In the genomic region with DNA sequence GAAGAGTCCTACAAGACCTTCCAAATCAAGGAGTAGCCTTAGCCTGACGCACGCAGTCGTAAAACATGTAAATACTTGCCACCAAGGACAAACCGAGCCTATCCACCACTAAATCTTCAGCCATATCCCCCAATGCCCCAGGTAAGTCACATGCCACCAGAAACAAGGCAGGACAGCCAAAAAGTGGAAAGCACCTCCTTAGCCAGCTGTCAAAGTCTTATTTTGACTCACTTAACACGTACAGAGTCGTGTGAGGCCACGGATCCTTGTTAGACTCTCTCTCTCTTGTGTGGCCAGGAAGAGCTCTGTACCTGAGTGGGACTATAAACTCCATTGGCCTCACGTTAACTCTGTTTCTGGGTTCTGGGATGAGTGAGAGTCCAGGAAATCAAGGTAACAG, we compare ENCODE assay signal across 52 mouse cellular contexts. TPM values are rescaled to one million over a fixed set of nuclear protein-coding genes. Genes with fewer than 3 reads are reported as not detected.
"Had no signal": no experiment of that assay in that cellular context is flagged by ENCODE, and none has a peak within 500 bp of the region (broad histone marks: within the 10 kb centered on the region; RNA-seq: fewer than 3 reads in every experiment).

No protein-coding gene starts in this region.

- DNase-seq: heart, postnatal 10 days; heart, postnatal 14 days; heart, postnatal 36 days; heart, postnatal 4 days; kidney, adult 11 months; kidney, adult 18-20 months; kidney, adult 2 months; kidney, adult 8-10 months; kidney, adult 9 months; kidney, postnatal 10 days; kidney, postnatal 14 days; kidney, postnatal 25 days; kidney, postnatal 36 days; kidney, postnatal 4 days; layer of hippocampus, adult 9-11 months; layer of hippocampus, postnatal 36 days had no signal

- H3K9me3 ChIP-seq: heart, embryonic 12.5 days; heart, embryonic 13.5 days; heart, embryonic 15.5 days; hindbrain, embryonic 10.5 days; hindbrain, embryonic 12.5 days; hindbrain, embryonic 13.5 days; hindbrain, embryonic 15.5 days; intestine, embryonic 15.5 days; kidney, embryonic 15.5 days had no signal

- H3K27me3 ChIP-seq: intestine, embryonic 15.5 days had no signal

- H3K27ac ChIP-seq: heart, embryonic 13.5 days; heart, embryonic 15.5 days; hindbrain, embryonic 10.5 days; hindbrain, embryonic 12.5 days; hindbrain, embryonic 13.5 days; hindbrain, embryonic 14.5 days; hindbrain, embryonic 15.5 days; hindbrain, postnatal 0 days; intestine, embryonic 15.5 days; kidney, embryonic 15.5 days; kidney, postnatal 0 days; layer of hippocampus, adult 2 months; left cerebral cortex, adult 2 months had no signal

- H3K4me2 ChIP-seq: heart, embryonic 11.5 days; heart, embryonic 12.5 days; heart, embryonic 13.5 days; heart, embryonic 15.5 days; hindbrain, embryonic 12.5 days; hindbrain, embryonic 13.5 days; hindbrain, embryonic 14.5 days; hindbrain, embryonic 15.5 days; intestine, embryonic 15.5 days; kidney, embryonic 15.5 days had no signal

- H3K4me1 ChIP-seq: heart, embryonic 12.5 days; heart, embryonic 13.5 days; heart, embryonic 15.5 days; hindbrain, embryonic 12.5 days; hindbrain, embryonic 15.5 days; intestine, embryonic 15.5 days; kidney, embryonic 15.5 days had no signal

- H3K9ac ChIP-seq: heart, embryonic 12.5 days; heart, embryonic 13.5 days; heart, embryonic 15.5 days; hindbrain, embryonic 12.5 days; hindbrain, embryonic 13.5 days; hindbrain, embryonic 14.5 days; hindbrain, embryonic 15.5 days; intestine, embryonic 15.5 days; kidney, embryonic 15.5 days had no signal

- H3K36me3 ChIP-seq: heart, embryonic 12.5 days; heart, embryonic 13.5 days; heart, embryonic 15.5 days; hindbrain, embryonic 10.5 days; hindbrain, embryonic 12.5 days; hindbrain, embryonic 13.5 days; hindbrain, embryonic 15.5 days; intestine, embryonic 15.5 days; kidney, embryonic 15.5 days had no signal

- H3K4me3 ChIP-seq: heart, embryonic 12.5 days; heart, embryonic 13.5 days; heart, embryonic 15.5 days; hindbrain, embryonic 10.5 days; hindbrain, embryonic 12.5 days; hindbrain, embryonic 13.5 days; hindbrain, embryonic 15.5 days; intestine, embryonic 15.5 days; kidney, embryonic 15.5 days; layer of hippocampus, adult 2 months; left cerebral cortex, adult 2 months had no signal

RNA-seq across cellular contexts. Expression of a gene that starts 20.0 kb away (rescaled TPM):
- total RNA-seq: heart, postnatal 10 days; heart, postnatal 25 days; heart, postnatal 36 days; heart, postnatal 4 days; hematopoietic stem cell, adult 5-6 weeks had no signal
- polyA plus RNA-seq: heart, embryonic 15.5 days; heart, postnatal 0 days; inflammation-experienced regulatory T-cells, adult 6 months; intestine, embryonic 14.5 days; intestine, embryonic 16.5 days; kidney, adult 2 months; kidney, embryonic 14.5 days; kidney, embryonic 16.5 days; kidney, postnatal 0 days had no signal

RNA-seq across cellular contexts. Expression of a gene that starts 49.9 kb away (rescaled TPM):
- total RNA-seq: heart, postnatal 10 days; heart, postnatal 14 days; heart, postnatal 25 days; heart, postnatal 36 days; heart, postnatal 4 days; hematopoietic stem cell, adult 5-6 weeks; hindbrain, postnatal 0 days; layer of hippocampus, adult 18-20 months; layer of hippocampus, adult 2 months; layer of hippocampus, adult 8-10 months; layer of hippocampus, postnatal 10 days; layer of hippocampus, postnatal 14 days; layer of hippocampus, postnatal 25 days; layer of hippocampus, postnatal 36 days; left cerebral cortex, adult 18-20 months; left cerebral cortex, adult 2 months; left cerebral cortex, adult 8-10 months had no signal
- polyA plus RNA-seq: heart, embryonic 11.5 days; heart, embryonic 12.5 days; heart, embryonic 13.5 days; heart, embryonic 14.5 days; heart, embryonic 15.5 days; heart, embryonic 16.5 days; heart, postnatal 0 days; hindbrain, embryonic 10.5 days; hindbrain, embryonic 11.5 days; hindbrain, embryonic 12.5 days; hindbrain, embryonic 13.5 days; hindbrain, embryonic 14.5 days; hindbrain, embryonic 15.5 days; hindbrain, embryonic 16.5 days; hindbrain, postnatal 0 days; inflammation-experienced regulatory T-cells, adult 6 months; intestine, embryonic 14.5 days; intestine, embryonic 15.5 days; intestine, embryonic 16.5 days; intestine, postnatal 0 days; kidney, adult 2 months; kidney, embryonic 14.5 days; kidney, embryonic 15.5 days; kidney, embryonic 16.5 days; kidney, postnatal 0 days; large intestine, adult 2 months had no signal
